Mouse (Mus musculus) myocyte (in vitro differentiated cells): ENCODE data around the gene BC049715. TPM values are rescaled to one million over a fixed set of nuclear protein-coding genes. Genes with fewer than 3 reads are reported as not detected.

Experiments
- H3K27me3 ChIP-seq: one replicate; pipeline ENCODE4 v1.6.1; 2011; ENCODE audit not compliant: control insufficient read depth, insufficient read depth, insufficient read length
- H3K36me3 ChIP-seq: one replicate; pipeline ENCODE4 v1.6.1; 2011; ENCODE audit not compliant: control insufficient read depth, insufficient read depth
- H3K4me2 ChIP-seq: one replicate; pipeline ENCODE4 v1.6.1; 2011; ENCODE audit warnings: low read depth, control low read depth
- H3K4me3 ChIP-seq: one replicate; pipeline ENCODE4 v1.5.1; 2011; ENCODE audit warnings: mild to moderate bottlenecking, control low read depth, moderate library complexity
- H3K79me2 ChIP-seq: one replicate; pipeline ENCODE4 v1.6.1; 2011; ENCODE audit not compliant: control insufficient read depth, insufficient read depth
- H3ac ChIP-seq: one replicate; pipeline ENCODE4 v1.6.1; 2011; ENCODE audit not compliant: control insufficient read depth, insufficient read length
- CEBPB ChIP-seq: IDR thresholded peaks from 2 replicates; pipeline ENCODE4 v1.6.1; 2011; ENCODE audit warnings: mild to moderate bottlenecking, moderate library complexity; ENCODE audit not compliant: poor library complexity, insufficient read depth, severe bottlenecking
- E2F4 ChIP-seq: IDR thresholded peaks from one replicate; pipeline ENCODE4 v1.6.1; 2011; ENCODE audit warnings: mild to moderate bottlenecking, control low read depth, moderate library complexity; ENCODE audit not compliant: insufficient read depth
- MAX ChIP-seq: IDR thresholded peaks from one replicate; pipeline ENCODE4 v1.6.1; 2011; ENCODE audit warnings: low read depth, mild to moderate bottlenecking, control low read depth
- MYOD1 ChIP-seq, 3 experiments: IDR thresholded peaks; one replicate each; pipeline ENCODE4 v1.6.1; 2011; ENCODE audit warnings: control low read depth in 2 of 3, low read depth in 2 of 3, mild to moderate bottlenecking in 2 of 3, moderate library complexity in 1 of 3; ENCODE audit not compliant: insufficient read length in 2 of 3, control insufficient read depth in 1 of 3
- MYOG ChIP-seq, 3 experiments: IDR thresholded peaks; one replicate each; pipeline ENCODE4 v1.6.1; 2011; ENCODE audit warnings: control low read depth in 2 of 3, low read depth in 2 of 3, mild to moderate bottlenecking in 2 of 3; ENCODE audit not compliant: insufficient read length in 2 of 3, control insufficient read depth in 1 of 3, insufficient read depth in 1 of 3
- POLR2A ChIP-seq: IDR thresholded peaks from one replicate; pipeline ENCODE4 v1.6.1; 2011; ENCODE audit warnings: low read depth, mild to moderate bottlenecking, control low read depth, moderate library complexity; ENCODE audit not compliant: insufficient read length
- POLR2AphosphoS2 ChIP-seq: IDR thresholded peaks from one replicate; pipeline ENCODE4 v1.6.1; 2011; ENCODE audit warnings: low read depth, control low read depth; ENCODE audit not compliant: insufficient read length
- REST ChIP-seq: IDR thresholded peaks from one replicate; pipeline ENCODE4 v1.6.1; 2011; ENCODE audit warnings: mild to moderate bottlenecking, control low read depth, moderate library complexity; ENCODE audit not compliant: insufficient read depth, insufficient read length
- SRF ChIP-seq: IDR thresholded peaks from one replicate; pipeline ENCODE4 v1.6.1; 2011; ENCODE audit warnings: low read depth; ENCODE audit not compliant: control insufficient read depth, insufficient read length
- TCF12 ChIP-seq: IDR thresholded peaks from one replicate; pipeline ENCODE4 v1.6.1; 2011; ENCODE audit warnings: mild to moderate bottlenecking, control low read depth; ENCODE audit not compliant: poor library complexity, insufficient read depth, severe bottlenecking
- TCF3 ChIP-seq: IDR thresholded peaks from one replicate; pipeline ENCODE4 v1.6.1; 2011; ENCODE audit warnings: low read depth, control low read depth; ENCODE audit not compliant: insufficient read length
- USF1 ChIP-seq: IDR thresholded peaks from one replicate; pipeline ENCODE4 v1.6.1; 2011; ENCODE audit warnings: low read depth, mild to moderate bottlenecking, control low read depth, moderate library complexity
- polyA plus RNA-seq: library from polyadenylated mRNA; unstranded; fragments of >200 nt; fragmentation: generic; extraction: Trizol; gene quantifications from one replicate; pipeline ENCODE4 v1.2.1, GENCODE M21; 2012; ENCODE audit warnings: missing spikeins

BC049715 gene
- polyA plus RNA-seq, 1 experiment = 0.10 TPM

- Histone ChIP-seq H3K4me2 (no peak overlapping the region), H3K36me3 (peaks cover 28% of the 10 kb centered on the region), H3K79me2 (peaks cover under 1% of the 10 kb centered on the region), H3ac (no peak overlapping the region), H3K4me3 (no peak overlapping the region), H3K27me3 (no peaks in the 10 kb centered on the region)
- TF ChIP-seq TCF3 = no peak
- no peak for TF ChIP-seq MYOD1 (IDR thresholded peaks at IDR 0.05; ENCODE audit: control insufficient read depth in 1 of 3, insufficient read length in 2 of 3, low read depth in 2 of 3)
- TF ChIP-seq TCF12 = no peak
- no peak for TF ChIP-seq SRF
- TF ChIP-seq POLR2A = no peak
- no peak for TF ChIP-seq POLR2AphosphoS2
- TF ChIP-seq CEBPB = no peak
- TF ChIP-seq E2F4 = no peak
- TF ChIP-seq MYOG (IDR thresholded peaks at IDR 0.05; ENCODE audit: control insufficient read depth in 1 of 3, insufficient read depth in 1 of 3, insufficient read length in 2 of 3, low read depth in 2 of 3) = no peak
- no peak for TF ChIP-seq MAX
- TF ChIP-seq USF1 = no peak
- TF ChIP-seq REST = no peak
Observed at GRCm38 (mm10) chr6:136815381-136815780, 12.0 kb upstream of the BC049715 start.

DNA sequence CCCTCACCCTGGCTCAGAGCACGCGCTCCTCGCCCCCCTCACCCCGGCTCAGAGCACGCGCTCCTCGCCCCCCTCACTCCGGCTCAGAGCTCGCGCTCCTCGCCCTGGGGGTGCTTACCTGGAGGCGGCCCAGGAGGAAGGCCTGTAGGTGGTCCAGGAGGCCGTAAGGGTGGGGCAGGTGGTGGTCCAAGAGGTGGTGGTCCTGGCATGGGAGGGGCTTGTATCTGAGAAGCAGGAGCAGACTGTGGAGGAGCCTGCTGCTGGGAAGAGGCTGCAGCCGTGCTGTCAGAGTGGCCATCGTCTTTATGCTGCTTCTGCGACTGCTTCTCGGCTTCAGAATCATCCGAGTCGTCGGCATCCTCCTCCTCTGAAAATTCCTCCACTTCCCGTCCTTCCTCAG lies 10.6 kb upstream of the BC049715 start:
- no peak overlapping the region for H3K4me3 ChIP-seq
- TF ChIP-seq POLR2A (no peak), MYOG (IDR thresholded peaks at IDR 0.05; ENCODE audit: control insufficient read depth in 1 of 3, insufficient read depth in 1 of 3, insufficient read length in 2 of 3, low read depth in 2 of 3) (no peak), MAX (no peak), POLR2AphosphoS2 (no peak), TCF12 (no peak), SRF (no peak), REST (no peak)
- H3K79me2 ChIP-seq = no peaks in the 10 kb centered on the region
- peaks cover 34% of the 10 kb centered on the region for H3K36me3 ChIP-seq
- no peak overlapping the region for H3ac ChIP-seq
- no peak overlapping the region for H3K4me2 ChIP-seq
- H3K27me3 ChIP-seq = no peaks in the 10 kb centered on the region

- Histone ChIP-seq H3K36me3 (peaks cover 41% of the 10 kb centered on the region), H3K79me2 (no peaks in the 10 kb centered on the region), H3K27me3 (no peaks in the 10 kb centered on the region), H3K4me2 (no peak overlapping the region), H3ac (no peak overlapping the region), H3K4me3 (no peak overlapping the region)
- no peak for TF ChIP-seq POLR2A
- TF ChIP-seq MYOD1 (IDR thresholded peaks at IDR 0.05; ENCODE audit: control insufficient read depth in 1 of 3, insufficient read length in 2 of 3, low read depth in 2 of 3) = no peak
- no peak for TF ChIP-seq TCF12
- no peak for TF ChIP-seq CEBPB
- no peak for TF ChIP-seq TCF3
- TF ChIP-seq SRF = no peak
- no peak for TF ChIP-seq MAX
- no peak for TF ChIP-seq USF1
- TF ChIP-seq REST = no peak
- TF ChIP-seq MYOG (IDR thresholded peaks at IDR 0.05; ENCODE audit: control insufficient read depth in 1 of 3, insufficient read depth in 1 of 3, insufficient read length in 2 of 3, low read depth in 2 of 3) = no peak
- no peak for TF ChIP-seq E2F4
- TF ChIP-seq POLR2AphosphoS2 = no peak
Observed at GRCm38 (mm10) chr6:136817549-136817948, 9.9 kb upstream of the BC049715 start.

- H3K4me2 ChIP-seq = no peak overlapping the region
- no peak overlapping the region for H3K4me3 ChIP-seq
- H3ac ChIP-seq = no peak overlapping the region
- no peaks in the 10 kb centered on the region for H3K27me3 ChIP-seq
- H3K36me3 ChIP-seq = peaks cover 39% of the 10 kb centered on the region
- H3K79me2 ChIP-seq = peaks cover 6% of the 10 kb centered on the region
- TF ChIP-seq POLR2AphosphoS2 = no peak
- no peak for TF ChIP-seq POLR2A
- TF ChIP-seq E2F4 = no peak
- TF ChIP-seq SRF = no peak
- no peak for TF ChIP-seq CEBPB
- TF ChIP-seq REST = no peak
- TF ChIP-seq TCF12 = no peak
- TF ChIP-seq MYOG (IDR thresholded peaks at IDR 0.05; ENCODE audit: control insufficient read depth in 1 of 3, insufficient read depth in 1 of 3, insufficient read length in 2 of 3, low read depth in 2 of 3) = no peak
- TF ChIP-seq MAX = no peak
- TF ChIP-seq MYOD1 (IDR thresholded peaks at IDR 0.05; ENCODE audit: control insufficient read depth in 1 of 3, insufficient read length in 2 of 3, low read depth in 2 of 3) = no peak
- TF ChIP-seq USF1 = no peak
- no peak for TF ChIP-seq TCF3
Observed at GRCm38 (mm10) chr6:136820381-136820780, 7.0 kb upstream of the BC049715 start.

GRCm38 (mm10) chr6:136821086-136821485 lies 6.3 kb upstream of the BC049715 start:
- no peak overlapping the region for H3K4me3 ChIP-seq
- H3K27me3 ChIP-seq = no peaks in the 10 kb centered on the region
- TF ChIP-seq MAX (no peak), REST (no peak)

More at GRCm38 (mm10) chr6:136821086-136821485, 6.3 kb upstream of the BC049715 start:
- Histone ChIP-seq H3K79me2 (peaks cover 14% of the 10 kb centered on the region), H3K36me3 (peaks cover 45% of the 10 kb centered on the region), H3K4me2 (no peak overlapping the region), H3ac (no peak overlapping the region)
